Mouse (Mus musculus) ES-E14 (cell line): ENCODE measurements around the gene Kcnh3.

Experiments used
- CHD2 ChIP-seq: IDR thresholded peaks from 2 replicates; pipeline ENCODE4 v1.6.1; 2014; ENCODE audit warnings: mild to moderate bottlenecking, low read depth, low read length, inconsistent platforms
- HCFC1 ChIP-seq: IDR thresholded peaks from 2 replicates; pipeline ENCODE4 v1.6.1; 2012; ENCODE audit warnings: low read length, inconsistent platforms, borderline replicate concordance; ENCODE audit not compliant: insufficient read depth
- MAFK ChIP-seq: IDR thresholded peaks from 2 replicates; pipeline ENCODE4 v1.6.1; 2014; ENCODE audit warnings: mild to moderate bottlenecking, low read depth, low read length, inconsistent platforms; ENCODE audit not compliant: insufficient read depth

GRCm38 (mm10) chr15:99194358-99194757 is 30.3 kb upstream of the Kcnh3 start:
- no peak for TF ChIP-seq MAFK
- no peak for TF ChIP-seq HCFC1
- TF ChIP-seq CHD2, result no peak
